Mouse (Mus musculus): ENCODE results near the gene Gm20388. TPM values are rescaled to one million over a fixed set of nuclear protein-coding genes. Genes with fewer than 3 reads are reported as not detected.

Gene Gm20388
- polyA plus RNA-seq, 1 experiment from 2014 or later: 1.4 TPM

GRCm38 (mm10) chr8:119885612-119886011 lies 25.0 kb upstream of the Gm20388 start:
- Histone ChIP-seq H3K9ac (ENCODE audit: low read depth, low read length) (no peak overlapping the region), H3K9me3 (replicated peaks; ENCODE audit: control insufficient read depth, low read length) (no peaks in the 10 kb centered on the region), H3K36me3 (ENCODE audit: control insufficient read depth, insufficient read depth) (no peaks in the 10 kb centered on the region), H3K4me3 (ENCODE audit: low read depth, low read length) (no peak overlapping the region), H3K4me2 (ENCODE audit: low read depth, low read length) (no peak overlapping the region), H3K27me3 (ENCODE audit: control insufficient read depth, insufficient read depth, low read depth, low read length) (no peaks in the 10 kb centered on the region), H3K27ac (ENCODE audit: low read length) (peak overlapping the region; percentile 52), H3K4me1 (ENCODE audit: control insufficient read depth, low read depth, low read length) (no peaks in the 10 kb centered on the region; the same call in 1 of the 2 replicates)
- peak; percentile 87 for ATAC-seq (ENCODE audit: low read depth)
- 35% methylated on average over 3 of the region's 3 CpGs for WGBS (ENCODE audit: insufficient replicate concordance)

- H3K4me1 ChIP-seq (ENCODE audit: control insufficient read depth, low read depth, low read length): no peaks in the 10 kb centered on the region; the same call in 1 of the 2 replicates
- no peak overlapping the region for H3K4me3 ChIP-seq (ENCODE audit: low read depth, low read length)
- no peaks in the 10 kb centered on the region for H3K9me3 ChIP-seq (replicated peaks; ENCODE audit: control insufficient read depth, low read length)
- no peak for ATAC-seq (ENCODE audit: low read depth)
- H3K36me3 ChIP-seq (ENCODE audit: control insufficient read depth, insufficient read depth): no peaks in the 10 kb centered on the region
- WGBS (ENCODE audit: insufficient replicate concordance): 84% methylated on average over 3 of the region's 3 CpGs
- H3K27ac ChIP-seq (ENCODE audit: low read length): no peak overlapping the region
- no peak overlapping the region for H3K9ac ChIP-seq (ENCODE audit: low read depth, low read length)
- H3K4me2 ChIP-seq (ENCODE audit: low read depth, low read length): no peak overlapping the region
- H3K27me3 ChIP-seq (ENCODE audit: control insufficient read depth, insufficient read depth, low read depth, low read length): no peaks in the 10 kb centered on the region
Observed at GRCm38 (mm10) chr8:119887130-119887529, 23.5 kb upstream of the Gm20388 start.

GRCm38 (mm10) chr8:119888012-119888411 lies 22.6 kb upstream of the Gm20388 start:
- H3K9ac ChIP-seq (ENCODE audit: low read depth, low read length): no peak overlapping the region
- no peaks in the 10 kb centered on the region for H3K9me3 ChIP-seq (replicated peaks; ENCODE audit: control insufficient read depth, low read length)
- H3K4me1 ChIP-seq (ENCODE audit: control insufficient read depth, low read depth, low read length): no peaks in the 10 kb centered on the region; the same call in 1 of the 2 replicates
- no peaks in the 10 kb centered on the region for H3K36me3 ChIP-seq (ENCODE audit: control insufficient read depth, insufficient read depth)
- no peak overlapping the region for H3K27ac ChIP-seq (ENCODE audit: low read length)
- no peak overlapping the region for H3K4me2 ChIP-seq (ENCODE audit: low read depth, low read length)
- no peak overlapping the region for H3K4me3 ChIP-seq (ENCODE audit: low read depth, low read length)
- no peaks in the 10 kb centered on the region for H3K27me3 ChIP-seq (ENCODE audit: control insufficient read depth, insufficient read depth, low read depth, low read length)
- ATAC-seq (ENCODE audit: low read depth): no peak
- WGBS (ENCODE audit: insufficient replicate concordance): 59% methylated on average over 4 of the region's 4 CpGs

- Histone ChIP-seq H3K4me3 (ENCODE audit: low read depth, low read length) (no peak overlapping the region), H3K9ac (ENCODE audit: low read depth, low read length) (no peak overlapping the region), H3K27ac (ENCODE audit: low read length) (no peak overlapping the region), H3K36me3 (ENCODE audit: control insufficient read depth, insufficient read depth) (no peaks in the 10 kb centered on the region), H3K9me3 (replicated peaks; ENCODE audit: control insufficient read depth, low read length) (no peaks in the 10 kb centered on the region), H3K4me2 (ENCODE audit: low read depth, low read length) (no peak overlapping the region), H3K27me3 (ENCODE audit: control insufficient read depth, insufficient read depth, low read depth, low read length) (peaks cover 38% of the 10 kb centered on the region), H3K4me1 (ENCODE audit: control insufficient read depth, low read depth, low read length) (peaks cover 11% of the 10 kb centered on the region)
- ATAC-seq (ENCODE audit: low read depth): no peak
- WGBS (ENCODE audit: insufficient replicate concordance): 57% methylated on average over 4 of the region's 4 CpGs
Observed at GRCm38 (mm10) chr8:119897069-119897468, 13.6 kb upstream of the Gm20388 start.

GRCm38 (mm10) chr8:119897933-119898332 lies 12.7 kb upstream of the Gm20388 start:
- peaks cover 38% of the 10 kb centered on the region for H3K27me3 ChIP-seq (ENCODE audit: control insufficient read depth, insufficient read depth, low read depth, low read length)

GRCm38 (mm10) chr8:119901349-119901748 lies 9.3 kb upstream of the Gm20388 start:
- no peak overlapping the region for H3K27ac ChIP-seq (ENCODE audit: low read length)
- WGBS (ENCODE audit: insufficient replicate concordance): 35% methylated on average over 3 of the region's 3 CpGs
- H3K9me3 ChIP-seq (replicated peaks; ENCODE audit: control insufficient read depth, low read length): no peaks in the 10 kb centered on the region
- H3K4me2 ChIP-seq (ENCODE audit: low read depth, low read length): no peak overlapping the region
- ATAC-seq (ENCODE audit: low read depth): 0 out of 2 replicates have a peak, but pooled peaks have one; percentile 33
- peaks cover 42% of the 10 kb centered on the region for H3K27me3 ChIP-seq (ENCODE audit: control insufficient read depth, insufficient read depth, low read depth, low read length)
- H3K9ac ChIP-seq (ENCODE audit: low read depth, low read length): no peak overlapping the region
- no peaks in the 10 kb centered on the region for H3K36me3 ChIP-seq (ENCODE audit: control insufficient read depth, insufficient read depth)
- peaks cover 11% of the 10 kb centered on the region for H3K4me1 ChIP-seq (ENCODE audit: control insufficient read depth, low read depth, low read length)
- H3K4me3 ChIP-seq (ENCODE audit: low read depth, low read length): no peak overlapping the region

More at GRCm38 (mm10) chr8:119897933-119898332, 12.7 kb upstream of the Gm20388 start:
- 7% methylated on average over 13 of the region's 13 CpGs for WGBS (ENCODE audit: insufficient replicate concordance)
- Histone ChIP-seq H3K9ac (ENCODE audit: low read depth, low read length) (0 out of 2 replicates have a peak overlapping the region, but pooled peaks have one; percentile 20), H3K9me3 (replicated peaks; ENCODE audit: control insufficient read depth, low read length) (no peaks in the 10 kb centered on the region), H3K36me3 (ENCODE audit: control insufficient read depth, insufficient read depth) (no peaks in the 10 kb centered on the region), H3K4me2 (ENCODE audit: low read depth, low read length) (no peak overlapping the region), H3K4me1 (ENCODE audit: control insufficient read depth, low read depth, low read length) (peaks cover 11% of the 10 kb centered on the region), H3K27ac (ENCODE audit: low read length) (no peak overlapping the region), H3K4me3 (ENCODE audit: low read depth, low read length) (no peak overlapping the region)
- peak; percentile 11; the same call in 1 of the 2 replicates for ATAC-seq (ENCODE audit: low read depth)

- no peaks in the 10 kb centered on the region for H3K36me3 ChIP-seq (ENCODE audit: control insufficient read depth, insufficient read depth)
- no peak overlapping the region for H3K4me2 ChIP-seq (ENCODE audit: low read depth, low read length)
- H3K27ac ChIP-seq (ENCODE audit: low read length): no peak overlapping the region
- ATAC-seq (ENCODE audit: low read depth): no peak
- H3K4me1 ChIP-seq (ENCODE audit: control insufficient read depth, low read depth, low read length): peaks cover 10% of the 10 kb centered on the region
- no peaks in the 10 kb centered on the region for H3K9me3 ChIP-seq (replicated peaks; ENCODE audit: control insufficient read depth, low read length)
- H3K9ac ChIP-seq (ENCODE audit: low read depth, low read length): no peak overlapping the region
- 53% methylated on average over 8 of the region's 8 CpGs for WGBS (ENCODE audit: insufficient replicate concordance)
- no peak overlapping the region for H3K4me3 ChIP-seq (ENCODE audit: low read depth, low read length)
- peaks cover 40% of the 10 kb centered on the region for H3K27me3 ChIP-seq (ENCODE audit: control insufficient read depth, insufficient read depth, low read depth, low read length)
Observed at GRCm38 (mm10) chr8:119901952-119902351, 8.7 kb upstream of the Gm20388 start.

- Histone ChIP-seq H3K9ac (ENCODE audit: low read depth, low read length) (no peak overlapping the region), H3K4me2 (ENCODE audit: low read depth, low read length) (no peak overlapping the region), H3K27me3 (ENCODE audit: control insufficient read depth, insufficient read depth, low read depth, low read length) (peaks cover 17% of the 10 kb centered on the region), H3K36me3 (ENCODE audit: control insufficient read depth, insufficient read depth) (no peaks in the 10 kb centered on the region), H3K4me1 (ENCODE audit: control insufficient read depth, low read depth, low read length) (peaks cover 15% of the 10 kb centered on the region), H3K27ac (ENCODE audit: low read length) (no peak overlapping the region), H3K4me3 (ENCODE audit: low read depth, low read length) (no peak overlapping the region), H3K9me3 (replicated peaks; ENCODE audit: control insufficient read depth, low read length) (no peaks in the 10 kb centered on the region)
- WGBS (ENCODE audit: insufficient replicate concordance): 57% methylated on average over 12 of the region's 12 CpGs
- ATAC-seq (ENCODE audit: low read depth): no peak
Observed at GRCm38 (mm10) chr8:119904323-119904911, 6.2 kb upstream of the Gm20388 start.

- Histone ChIP-seq H3K4me1 (ENCODE audit: control insufficient read depth, low read depth, low read length) (peaks cover 50% of the 10 kb centered on the region), H3K27me3 (ENCODE audit: control insufficient read depth, insufficient read depth, low read depth, low read length) (no peaks in the 10 kb centered on the region), H3K4me2 (ENCODE audit: low read depth, low read length) (peak within 1 kb of the TSS; percentile 93), H3K27ac (ENCODE audit: low read length) (peak within 1 kb of the TSS; percentile 93), H3K36me3 (ENCODE audit: control insufficient read depth, insufficient read depth) (no peaks in the 10 kb centered on the region), H3K4me3 (ENCODE audit: low read depth, low read length) (peak within 1 kb of the TSS; percentile 81), H3K9ac (ENCODE audit: low read depth, low read length) (peak within 1 kb of the TSS; percentile 87), H3K9me3 (replicated peaks; ENCODE audit: control insufficient read depth, low read length) (no peaks in the 10 kb centered on the region)
- WGBS (ENCODE audit: insufficient replicate concordance): 17% methylated on average over 13 of the region's 13 CpGs
- ATAC-seq (ENCODE audit: low read depth): peak; percentile 37
Observed at GRCm38 (mm10) chr8:119909944-119910546, 596 bp upstream of the Gm20388 start, which contains the start of gene Usp10. Gene Usp10 (plus strand): TSS chr8:119910360.

All from liver, embryonic 16.5 days (tissue).